Mouse (Mus musculus) heart, adult 2 months (tissue): ENCODE measurements at regions not wholly inside any gene's neighbourhood (a gene's known extent, or its start where the extent isn't known, plus 50 kb on each side); places are given as distances from the start of the nearest gene placed in this dataset.

Experiments used
- DNase-seq, 2 experiments: peaks; one replicate each; pipeline ENCODE4 v3.0.0; 2021
- H3K27ac ChIP-seq: fragments of 200-600 bp; 2 replicates; pipeline ENCODE4 v1.8.1; 2022
- H3K27me3 ChIP-seq: fragments of 200-500 bp; 2 replicates; pipeline ENCODE4 v1.6.1; 2012; ENCODE audit warnings: mild to moderate bottlenecking, low read length, inconsistent platforms, mixed read lengths; ENCODE audit not compliant: control insufficient read depth, insufficient read depth
- H3K36me3 ChIP-seq: fragments of 200-500 bp; 2 replicates; pipeline ENCODE4 v1.6.1; 2012; ENCODE audit warnings: low read length, inconsistent platforms; ENCODE audit not compliant: control insufficient read depth, insufficient read depth
- H3K4me1 ChIP-seq: fragments of 200-500 bp; 2 replicates; pipeline ENCODE4 v1.6.1; 2011; ENCODE audit warnings: low read length; ENCODE audit not compliant: control insufficient read depth, insufficient read depth
- H3K4me3 ChIP-seq: fragments of 200-600 bp; 2 replicates; pipeline ENCODE4 v1.8.1; 2022
- H3K79me2 ChIP-seq: fragments of 200-500 bp; replicated peaks from 2 replicates; pipeline ENCODE4 v1.6.1; 2012; ENCODE audit warnings: mild to moderate bottlenecking, inconsistent platforms, low read length, moderate library complexity, mixed read lengths; ENCODE audit not compliant: control insufficient read depth, insufficient read depth
- H3K9ac ChIP-seq: fragments of 200-500 bp; 2 replicates; pipeline ENCODE4 v1.6.1; 2012; ENCODE audit warnings: low read depth, mild to moderate bottlenecking, control low read depth, inconsistent platforms, low read length, mixed read lengths
- CTCF ChIP-seq: fragments of 200-600 bp; IDR thresholded peaks from 2 replicates; pipeline ENCODE4 v1.8.1; 2022; ENCODE audit warnings: antibody characterized with exemption, mild to moderate bottlenecking, moderate library complexity
- EP300 ChIP-seq: fragments of 200-500 bp; IDR thresholded peaks from 2 replicates; pipeline ENCODE4 v1.6.1; 2011; ENCODE audit warnings: low read depth, low read length, control low read depth; ENCODE audit not compliant: insufficient read depth
- POLR2A ChIP-seq: fragments of 200-500 bp; IDR thresholded peaks from 2 replicates; pipeline ENCODE4 v1.6.1; 2011; ENCODE audit warnings: mild to moderate bottlenecking, low read depth, low read length, control low read depth; ENCODE audit not compliant: insufficient read depth
- WGBS: fragments of 180-500 bp; shearing (Covaris S2); methylation state at CpG from one replicate; pipeline ENCODE4 v1.1.7; 2018; 5-methylcytosine and 5-hydroxymethylcytosine counted together
- intact Hi-C: fragments of 180-260 bp; cut with DNase I; formaldehyde crosslinking; loops from one replicate; pipeline ENCODE4 v1.15.1; 2025

- TF ChIP-seq EP300 (no peak), CTCF (no peak), POLR2A (no peak)
- Histone ChIP-seq H3K4me3 (no peak overlapping the region), H3K27ac (no peak overlapping the region), H3K9ac (no peak overlapping the region), H3K79me2 (no peaks in the 10 kb centered on the region), H3K27me3 (no peaks in the 10 kb centered on the region), H3K36me3 (peaks cover 4% of the 10 kb centered on the region), H3K4me1 (no peaks in the 10 kb centered on the region; the same call in 1 of the 2 replicates)
- WGBS: 78% methylated on average over 7 of the region's 7 CpGs
- intact Hi-C loops: loop anchor here (10.0 kb wide), 2 partner anchors 176 to 266 kb away; no protein-coding TSS in a partner anchor
- no peak for DNase-seq
These were observed 214.1 kb upstream of the Gm9747 start for GRCm38 (mm10) chr1:82018701-82019404.

- no peaks in the 10 kb centered on the region for H3K27me3 ChIP-seq
- no peaks in the 10 kb centered on the region for H3K36me3 ChIP-seq
- H3K27ac ChIP-seq: no peak overlapping the region
- H3K4me3 ChIP-seq: no peak overlapping the region
- H3K79me2 ChIP-seq: no peaks in the 10 kb centered on the region
- intact Hi-C loops: no loop called here
- TF ChIP-seq POLR2A (no peak), EP300 (no peak), CTCF (no peak)
- H3K4me1 ChIP-seq: peaks cover 1% of the 10 kb centered on the region; the same call in 1 of the 2 replicates
- no peak for DNase-seq
- no peak overlapping the region for H3K9ac ChIP-seq
These were observed 205.2 kb upstream of the Gm9747 start for GRCm38 (mm10) chr1:82027761-82028160.

- no peaks in the 10 kb centered on the region for H3K27me3 ChIP-seq
- H3K4me1 ChIP-seq: peaks cover 1% of the 10 kb centered on the region; the same call in 1 of the 2 replicates
These were observed 201.8 kb upstream of the Gm9747 start for GRCm38 (mm10) chr1:82031130-82031529.

GRCm38 (mm10) chr1:82032410-82032809, 200.5 kb upstream of the Gm9747 start:
- Histone ChIP-seq H3K4me3 (no peak overlapping the region), H3K27ac (no peak overlapping the region), H3K79me2 (no peaks in the 10 kb centered on the region), H3K27me3 (no peaks in the 10 kb centered on the region), H3K36me3 (no peaks in the 10 kb centered on the region), H3K4me1 (peaks cover 1% of the 10 kb centered on the region; the same call in 1 of the 2 replicates), H3K9ac (no peak overlapping the region)
- TF ChIP-seq EP300 (no peak), POLR2A (no peak), CTCF (no peak)
- 88% methylated on average over 1 of the region's 1 CpGs for WGBS
- no peak for DNase-seq
- intact Hi-C loops: no loop called here

More at GRCm38 (mm10) chr1:82031130-82031529, 201.8 kb upstream of the Gm9747 start:
- Histone ChIP-seq H3K4me3 (no peak overlapping the region), H3K27ac (no peak overlapping the region), H3K79me2 (no peaks in the 10 kb centered on the region), H3K9ac (no peak overlapping the region), H3K36me3 (no peaks in the 10 kb centered on the region)
- DNase-seq: no peak
- TF ChIP-seq EP300 (no peak), POLR2A (no peak)
- WGBS: 80% methylated on average over 7 of the region's 7 CpGs
- intact Hi-C loops: no loop called here

GRCm38 (mm10) chr1:82038171-82038570, 194.7 kb upstream of the Gm9747 start:
- no peaks in the 10 kb centered on the region for H3K79me2 ChIP-seq
- no peak overlapping the region for H3K9ac ChIP-seq
- intact Hi-C loops: no loop called here
- no peaks in the 10 kb centered on the region for H3K27me3 ChIP-seq
- H3K4me3 ChIP-seq: no peak overlapping the region
- no peak overlapping the region for H3K27ac ChIP-seq
- H3K36me3 ChIP-seq: no peaks in the 10 kb centered on the region
- TF ChIP-seq EP300 (no peak), CTCF (no peak), POLR2A (no peak)
- no peaks in the 10 kb centered on the region for H3K4me1 ChIP-seq
- no peak for DNase-seq
- WGBS: 82% methylated on average over 4 of the region's 4 CpGs

GRCm38 (mm10) chr1:82038698-82039097, 194.2 kb upstream of the Gm9747 start:
- Histone ChIP-seq H3K27me3 (no peaks in the 10 kb centered on the region), H3K9ac (no peak overlapping the region), H3K79me2 (no peaks in the 10 kb centered on the region), H3K36me3 (no peaks in the 10 kb centered on the region), H3K27ac (no peak overlapping the region), H3K4me1 (no peaks in the 10 kb centered on the region), H3K4me3 (no peak overlapping the region)
- intact Hi-C loops: no loop called here
- no peak for DNase-seq
- WGBS: 70% methylated on average over 1 of the region's 1 CpGs
- no peak for TF ChIP-seq POLR2A
- no peak for TF ChIP-seq EP300
- no peak for TF ChIP-seq CTCF
